Mouse (Mus musculus) limb, embryonic 12.5 days (tissue): ENCODE results near the gene Gtpbp3. TPM values are rescaled to one million over a fixed set of nuclear protein-coding genes. Genes with fewer than 3 reads are reported as not detected.

Source experiments
- ATAC-seq: fragments of 200-750 bp; cut with Nextera tagmentation; 2 replicates; pipeline ENCODE4 v1.8.0; 2017; ENCODE audit warnings: low read depth, moderate TSS enrichment; ENCODE audit not compliant: insufficient number of reproducible peaks, insufficient read depth, low FRiP score, low TSS enrichment
- H3K27ac ChIP-seq: fragments of 300-500 bp; sonication (generic); 2 replicates; pipeline ENCODE4 v1.5.1; 2016; ENCODE audit warnings: mild to moderate bottlenecking, moderate library complexity
- H3K27me3 ChIP-seq: fragments of 300-500 bp; sonication (generic); 2 replicates; pipeline ENCODE4 v1.6.1; 2016; ENCODE audit warnings: mild to moderate bottlenecking, moderate library complexity
- H3K36me3 ChIP-seq: fragments of 300-500 bp; sonication (generic); 2 replicates; pipeline ENCODE4 v1.6.1; 2016; ENCODE audit warnings: mild to moderate bottlenecking, moderate library complexity
- H3K4me1 ChIP-seq: fragments of 300-500 bp; sonication (generic); replicated peaks from 2 replicates; pipeline ENCODE4 v1.6.1; 2016
- H3K4me2 ChIP-seq: fragments of 300-500 bp; sonication (generic); 2 replicates; pipeline ENCODE4 v1.6.1; 2016; ENCODE audit warnings: mild to moderate bottlenecking, moderate library complexity
- H3K4me3 ChIP-seq: fragments of 300-500 bp; sonication (generic); replicated peaks from 2 replicates; pipeline ENCODE4 v1.5.1; 2016; ENCODE audit warnings: mild to moderate bottlenecking
- H3K9ac ChIP-seq: fragments of 300-500 bp; sonication (generic); replicated peaks from 2 replicates; pipeline ENCODE4 v1.6.1; 2016; ENCODE audit warnings: mild to moderate bottlenecking, moderate library complexity
- H3K9me3 ChIP-seq: fragments of 300-500 bp; sonication (generic); 2 replicates; pipeline ENCODE4 v1.6.1; 2016; ENCODE audit warnings: mild to moderate bottlenecking, moderate library complexity
- WGBS: fragments of 180-500 bp; shearing (Covaris S2); methylation state at CpG from one replicate; pipeline ENCODE4 v1.1.7; 2016; 5-methylcytosine and 5-hydroxymethylcytosine counted together
- polyA plus RNA-seq: library from polyadenylated mRNA; unstranded; fragments of >200 nt; fragmentation: Nextera tagmentation; extraction: Ambion mirVana; gene quantifications from 2 replicates; pipeline ENCODE4 v1.2.1, GENCODE M21; 2016

Gtpbp3 gene
- polyA plus RNA-seq, 1 experiment from 2014 or later = 23.2 TPM

GRCm38 (mm10) chr8:71462191-71462590 lies 25.7 kb upstream of the Gtpbp3 start:
- Histone ChIP-seq H3K36me3 (peaks cover 56% of the 10 kb centered on the region), H3K4me3 (peak overlapping the region; percentile 87), H3K4me1 (peaks cover 32% of the 10 kb centered on the region), H3K27ac (no peak overlapping the region), H3K4me2 (peak overlapping the region; percentile 92), H3K9me3 (no peaks in the 10 kb centered on the region), H3K9ac (peak overlapping the region; percentile 80), H3K27me3 (no peaks in the 10 kb centered on the region)
- no peak for ATAC-seq
- 72% methylated on average over 4 of the region's 4 CpGs for WGBS

DNA sequence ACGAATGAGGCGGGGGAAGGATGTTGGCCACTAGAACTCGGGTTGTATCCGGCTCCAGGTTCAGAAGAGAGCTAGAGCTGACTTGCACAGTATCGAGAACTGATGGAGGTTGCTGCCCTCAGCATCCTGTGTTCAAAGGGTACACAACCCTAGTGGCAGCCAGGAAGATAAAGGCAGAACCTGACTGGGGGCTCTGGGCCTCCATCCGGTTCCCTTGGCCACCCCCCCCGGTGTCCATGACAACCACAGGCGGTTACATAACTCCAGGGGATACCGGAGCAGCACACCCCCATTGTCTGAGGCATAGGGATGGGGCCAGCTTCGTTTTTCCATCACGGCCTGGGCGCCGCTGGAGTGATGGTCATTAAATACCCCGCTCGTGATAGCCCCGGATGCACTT lies 25.1 kb upstream of the Gtpbp3 start:
- no peak overlapping the region for H3K27ac ChIP-seq
- peak overlapping the region; percentile 87 for H3K4me3 ChIP-seq
- no peaks in the 10 kb centered on the region for H3K9me3 ChIP-seq
- peak overlapping the region; percentile 80 for H3K9ac ChIP-seq
- no peak for ATAC-seq
- H3K27me3 ChIP-seq = no peaks in the 10 kb centered on the region
- H3K4me2 ChIP-seq = peak overlapping the region; percentile 92
- WGBS = 6% methylated on average over 16 of the region's 16 CpGs
- peaks cover 32% of the 10 kb centered on the region for H3K4me1 ChIP-seq
- H3K36me3 ChIP-seq = peaks cover 50% of the 10 kb centered on the region

DNA sequence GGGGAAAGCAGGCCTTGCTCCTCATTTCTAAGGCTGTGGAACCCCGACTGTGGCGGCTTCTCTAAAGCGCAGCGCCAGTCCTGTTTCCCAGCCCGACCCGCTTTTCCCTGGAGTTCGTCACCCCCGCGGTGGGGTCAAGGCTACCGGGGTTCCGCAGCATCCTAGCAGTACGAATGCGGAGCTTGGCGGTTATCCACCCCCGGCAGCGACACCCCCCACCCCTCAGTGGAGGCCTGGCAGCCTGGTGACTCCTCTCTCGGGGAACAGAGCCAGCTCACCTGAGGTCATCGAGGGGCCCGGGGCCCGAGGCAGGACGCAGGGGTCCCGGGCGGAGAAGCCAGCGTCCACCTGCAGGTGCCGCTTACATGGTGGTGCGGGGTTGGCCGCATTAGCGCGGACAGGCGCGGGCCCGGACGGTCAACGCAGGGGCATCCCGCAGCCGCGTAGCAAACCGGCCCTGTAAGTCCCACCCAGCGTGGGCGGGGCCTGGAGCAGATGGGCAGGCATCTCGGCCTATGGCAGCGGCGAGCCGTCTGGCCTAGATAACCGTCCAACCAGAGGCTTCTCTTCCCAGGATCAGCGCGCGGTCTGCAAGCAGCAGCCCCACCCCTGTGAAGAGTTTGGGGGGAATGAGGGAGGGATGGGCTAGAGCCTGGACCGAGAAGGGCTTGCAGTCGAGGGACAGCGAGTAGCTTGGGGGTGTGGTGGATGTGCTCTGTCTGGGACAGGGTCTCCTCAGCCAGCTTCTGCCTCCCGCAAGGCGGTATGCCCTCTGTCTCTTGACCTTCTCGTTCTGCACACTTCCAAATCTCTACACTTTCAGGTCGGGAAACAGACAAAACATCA lies 24.5 kb upstream of the Gtpbp3 start, which contains the start of gene Abhd8:
Gene Abhd8, minus strand, starts transcription at position 468 of the 846 bp plus-strand sequence.
- Histone ChIP-seq H3K27me3 (no peaks in the 10 kb centered on the region), H3K4me2 (peak within 1 kb of the TSS; percentile 92), H3K4me1 (peaks cover 32% of the 10 kb centered on the region), H3K4me3 (peak within 1 kb of the TSS; percentile 87), H3K27ac (peak within 1 kb of the TSS; percentile 76), H3K9me3 (no peaks in the 10 kb centered on the region), H3K9ac (peak within 1 kb of the TSS; percentile 80), H3K36me3 (peaks cover 43% of the 10 kb centered on the region)
- WGBS = under 1% methylated on average over 55 of the region's 55 CpGs
- peak; percentile 82 for ATAC-seq

- Histone ChIP-seq H3K4me2 (peak within 1 kb of the TSS; percentile 92), H3K4me1 (peaks cover 36% of the 10 kb centered on the region), H3K27ac (peak within 1 kb of the TSS; percentile 76), H3K4me3 (peak within 1 kb of the TSS; percentile 87), H3K36me3 (peaks cover 29% of the 10 kb centered on the region), H3K9me3 (no peaks in the 10 kb centered on the region), H3K27me3 (no peaks in the 10 kb centered on the region), H3K9ac (peak within 1 kb of the TSS; percentile 80)
- ATAC-seq = peak; percentile 67
- under 1% methylated on average over 59 of the region's 59 CpGs for WGBS
Observed at GRCm38 (mm10) chr8:71464513-71465500, 23.1 kb upstream of the Gtpbp3 start, which contains the start of gene Mrpl34. TSS of gene Mrpl34 (plus strand) at chr8:71464959.

DNA sequence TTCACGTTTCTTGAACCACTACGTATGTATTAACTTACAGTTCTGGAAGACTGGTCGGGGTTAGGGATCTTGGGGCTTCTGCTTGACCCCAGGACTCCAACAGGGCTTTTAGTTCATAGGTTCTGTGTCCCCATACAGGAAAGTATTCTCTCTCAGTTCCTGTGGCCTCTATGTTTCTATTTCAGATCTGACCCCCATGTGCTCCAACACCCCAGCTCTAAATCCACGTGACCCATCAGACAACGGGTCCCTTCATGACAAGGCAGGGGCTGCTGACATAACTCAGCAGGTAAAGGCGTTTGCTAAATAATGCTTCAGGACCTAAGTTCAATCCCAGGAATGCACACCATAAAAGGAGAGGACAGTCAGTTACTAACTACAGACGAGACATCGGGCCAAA lies 22.2 kb upstream of the Gtpbp3 start:
- peaks cover 24% of the 10 kb centered on the region for H3K36me3 ChIP-seq
- H3K27me3 ChIP-seq = no peaks in the 10 kb centered on the region
- H3K4me1 ChIP-seq = peaks cover 42% of the 10 kb centered on the region
- 84% methylated on average over 8 of the region's 8 CpGs for WGBS
- peak overlapping the region; percentile 92 for H3K4me2 ChIP-seq
- no peak for ATAC-seq
- no peak overlapping the region for H3K27ac ChIP-seq
- peak overlapping the region; percentile 87 for H3K4me3 ChIP-seq
- H3K9me3 ChIP-seq = no peaks in the 10 kb centered on the region
- no peak overlapping the region for H3K9ac ChIP-seq

DNA sequence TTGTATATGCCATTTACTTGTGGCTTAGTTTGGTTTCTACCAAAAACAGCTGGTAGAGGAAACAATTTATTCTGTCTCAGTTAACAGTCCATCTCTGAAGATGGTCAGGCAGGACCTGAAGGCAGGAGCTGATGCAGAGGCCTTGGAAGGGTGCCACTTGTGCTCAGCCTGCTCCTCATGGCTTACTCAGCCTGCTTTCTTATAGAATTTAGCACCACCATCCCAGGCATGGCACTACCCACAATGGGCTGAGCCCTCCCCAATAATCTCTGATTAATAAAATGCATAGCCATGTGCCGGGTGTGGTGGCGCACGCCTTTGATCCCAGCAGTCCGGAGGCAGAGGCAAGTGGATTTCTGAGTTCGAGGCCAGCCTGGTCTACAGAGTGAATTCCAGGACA lies 21.7 kb upstream of the Gtpbp3 start:
- H3K9me3 ChIP-seq = no peaks in the 10 kb centered on the region
- H3K4me1 ChIP-seq = peaks cover 42% of the 10 kb centered on the region
- no peak overlapping the region for H3K4me2 ChIP-seq
- 95% methylated on average over 5 of the region's 5 CpGs for WGBS
- H3K36me3 ChIP-seq = peaks cover 24% of the 10 kb centered on the region
- H3K27ac ChIP-seq = no peak overlapping the region
- H3K27me3 ChIP-seq = no peaks in the 10 kb centered on the region
- ATAC-seq = no peak
- no peak overlapping the region for H3K9ac ChIP-seq
- H3K4me3 ChIP-seq = no peak overlapping the region

- no peaks in the 10 kb centered on the region for H3K27me3 ChIP-seq
- ATAC-seq = no peak
- peaks cover 35% of the 10 kb centered on the region for H3K4me1 ChIP-seq
- no peak overlapping the region for H3K4me3 ChIP-seq
- no peak overlapping the region for H3K4me2 ChIP-seq
- no peak overlapping the region for H3K9ac ChIP-seq
- no peaks in the 10 kb centered on the region for H3K9me3 ChIP-seq
- peaks cover 26% of the 10 kb centered on the region for H3K36me3 ChIP-seq
- WGBS = 91% methylated on average over 2 of the region's 2 CpGs
- no peak overlapping the region for H3K27ac ChIP-seq
Observed at GRCm38 (mm10) chr8:71467201-71467600, 20.7 kb upstream of the Gtpbp3 start.

DNA sequence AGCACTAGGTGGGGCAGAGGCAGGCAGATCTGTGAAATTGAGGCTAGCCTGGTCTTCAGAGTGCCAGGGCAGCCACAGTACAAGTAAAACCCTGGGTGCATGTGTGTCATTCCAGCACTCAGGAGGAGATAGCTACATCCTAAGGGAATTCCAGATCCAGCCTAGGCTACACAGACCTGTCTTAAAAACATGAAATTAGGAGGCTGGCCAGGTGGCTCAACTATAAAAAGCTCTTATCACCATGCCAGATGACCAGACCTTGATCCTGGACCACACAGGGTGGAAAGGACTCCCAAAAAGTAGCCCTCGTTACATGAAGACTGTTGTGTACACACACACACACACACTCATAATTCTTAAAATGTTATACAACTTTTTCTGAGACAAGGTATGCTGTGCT lies 19.9 kb upstream of the Gtpbp3 start:
- H3K27ac ChIP-seq = no peak overlapping the region
- no peaks in the 10 kb centered on the region for H3K27me3 ChIP-seq
- H3K9me3 ChIP-seq = no peaks in the 10 kb centered on the region
- no peak overlapping the region; the same call in 1 of the 2 replicates for H3K4me3 ChIP-seq
- H3K4me2 ChIP-seq = no peak overlapping the region
- H3K36me3 ChIP-seq = peaks cover 34% of the 10 kb centered on the region
- H3K4me1 ChIP-seq = peaks cover 27% of the 10 kb centered on the region
- H3K9ac ChIP-seq = no peak overlapping the region
- WGBS = 79% methylated on average over 1 of the region's 1 CpGs
- no peak for ATAC-seq

DNA sequence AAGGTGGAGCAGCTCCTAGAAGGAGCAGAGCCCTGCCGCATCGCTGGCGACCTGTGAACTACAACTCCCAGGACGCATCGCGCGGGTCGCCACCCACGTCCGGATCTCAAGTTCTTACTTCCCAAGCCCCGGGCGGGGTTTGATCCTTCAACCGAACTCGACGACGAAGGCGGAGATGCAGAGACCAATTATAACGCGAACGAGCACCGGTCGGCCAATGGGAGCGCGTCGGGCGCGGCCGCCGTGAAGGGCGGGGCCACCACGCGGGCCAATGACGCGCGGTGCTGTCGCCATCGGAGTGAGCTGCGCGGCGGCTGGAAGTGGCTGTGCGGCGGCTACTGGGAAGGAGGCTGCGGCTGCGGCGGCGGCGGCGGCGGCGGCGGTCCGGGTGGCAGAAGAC lies 19.0 kb upstream of the Gtpbp3 start, which contains the start of gene Dda1:
Gene Dda1, plus strand, starts transcription at position 284 of the 400 bp plus-strand sequence.
- H3K36me3 ChIP-seq = peaks cover 43% of the 10 kb centered on the region
- no peaks in the 10 kb centered on the region for H3K9me3 ChIP-seq
- ATAC-seq = peak; percentile 82
- peak within 1 kb of the TSS; percentile 85 for H3K4me3 ChIP-seq
- peak within 1 kb of the TSS; percentile 93 for H3K4me2 ChIP-seq
- H3K27ac ChIP-seq = peak within 1 kb of the TSS; percentile 50; the same call in 1 of the 2 replicates
- H3K9ac ChIP-seq = peak within 1 kb of the TSS; percentile 76
- peaks cover 23% of the 10 kb centered on the region for H3K4me1 ChIP-seq
- H3K27me3 ChIP-seq = no peaks in the 10 kb centered on the region
- WGBS = 1% methylated on average over 50 of the region's 52 CpGs

- Histone ChIP-seq H3K9me3 (no peaks in the 10 kb centered on the region), H3K27ac (peak overlapping the region; percentile 50; the same call in 1 of the 2 replicates), H3K4me2 (peak overlapping the region; percentile 93), H3K36me3 (peaks cover 48% of the 10 kb centered on the region), H3K4me3 (peak overlapping the region; percentile 85), H3K9ac (peak overlapping the region; percentile 76), H3K4me1 (peaks cover 18% of the 10 kb centered on the region), H3K27me3 (no peaks in the 10 kb centered on the region)
- 1% methylated on average over 24 of the region's 24 CpGs for WGBS
- ATAC-seq = no peak; the same call in 1 of the 2 replicates
Observed at GRCm38 (mm10) chr8:71469411-71469810, 18.5 kb upstream of the Gtpbp3 start.
